Mouse (Mus musculus): ENCODE data around the gene Cd82.

The Cd82 gene

GRCm38 (mm10) chr2:93466314-93466713, 3.4 kb upstream of the Cd82 start:
- DNase-seq (ENCODE audit: low read depth, low spot score): no peak

- DNase-seq (ENCODE audit: low read depth, low spot score): peak; percentile 93
Measured at GRCm38 (mm10) chr2:93461869-93462714, 848 bp downstream of the Cd82 start.

GRCm38 (mm10) chr2:93460786-93461469, 2.0 kb downstream of the Cd82 start:
- DNase-seq (ENCODE audit: low read depth, low spot score): no peak

GRCm38 (mm10) chr2:93459208-93459920, 3.6 kb downstream of the Cd82 start:
- no peak for DNase-seq (ENCODE audit: low read depth, low spot score)

- DNase-seq (ENCODE audit: low read depth, low spot score): no peak
Measured at GRCm38 (mm10) chr2:93458332-93459207, 4.4 kb downstream of the Cd82 start.

GRCm38 (mm10) chr2:93457426-93458130, 5.4 kb downstream of the Cd82 start:
- DNase-seq (ENCODE audit: low read depth, low spot score): no peak

- no peak for DNase-seq (ENCODE audit: low read depth, low spot score)
Measured at GRCm38 (mm10) chr2:93456140-93456539, 6.8 kb downstream of the Cd82 start.

GRCm38 (mm10) chr2:93454817-93455591, 7.9 kb downstream of the Cd82 start:
- no peak for DNase-seq (ENCODE audit: low read depth, low spot score)

GRCm38 (mm10) chr2:93454334-93454733, 8.6 kb downstream of the Cd82 start:
- DNase-seq (ENCODE audit: low read depth, low spot score): no peak

GRCm38 (mm10) chr2:93453046-93453445, 9.9 kb downstream of the Cd82 start:
- DNase-seq (ENCODE audit: low read depth, low spot score): no peak

- DNase-seq (ENCODE audit: low read depth, low spot score): no peak
Measured at GRCm38 (mm10) chr2:93452506-93452905, 10.4 kb downstream of the Cd82 start.

GRCm38 (mm10) chr2:93452057-93452456, 10.9 kb downstream of the Cd82 start:
- no peak for DNase-seq (ENCODE audit: low read depth, low spot score)

GRCm38 (mm10) chr2:93451219-93451938, 11.6 kb downstream of the Cd82 start:
- DNase-seq (ENCODE audit: low read depth, low spot score): no peak

- no peak for DNase-seq (ENCODE audit: low read depth, low spot score)
Measured at GRCm38 (mm10) chr2:93450695-93451094, 12.2 kb downstream of the Cd82 start.

- no peak for DNase-seq (ENCODE audit: low read depth, low spot score)
Measured at GRCm38 (mm10) chr2:93449657-93450056, 13.3 kb downstream of the Cd82 start.

GRCm38 (mm10) chr2:93448774-93449173, 14.2 kb downstream of the Cd82 start:
- no peak for DNase-seq (ENCODE audit: low read depth, low spot score)

- peak; percentile 29 for DNase-seq (ENCODE audit: low read depth, low spot score)
Measured at GRCm38 (mm10) chr2:93447500-93448249, 15.3 kb downstream of the Cd82 start.

GRCm38 (mm10) chr2:93446606-93447353, 16.2 kb downstream of the Cd82 start:
- no peak for DNase-seq (ENCODE audit: low read depth, low spot score)

All from brain, adult 2 months (tissue).